Mouse (Mus musculus): Measurements from ENCODE around the gene Nacad.
"Not testable (repeated sequence)": the region's sequence is repeated elsewhere in the genome, so short reads cannot be mapped to it uniquely, and the experiment has no call there.

Nacad gene

DNA sequence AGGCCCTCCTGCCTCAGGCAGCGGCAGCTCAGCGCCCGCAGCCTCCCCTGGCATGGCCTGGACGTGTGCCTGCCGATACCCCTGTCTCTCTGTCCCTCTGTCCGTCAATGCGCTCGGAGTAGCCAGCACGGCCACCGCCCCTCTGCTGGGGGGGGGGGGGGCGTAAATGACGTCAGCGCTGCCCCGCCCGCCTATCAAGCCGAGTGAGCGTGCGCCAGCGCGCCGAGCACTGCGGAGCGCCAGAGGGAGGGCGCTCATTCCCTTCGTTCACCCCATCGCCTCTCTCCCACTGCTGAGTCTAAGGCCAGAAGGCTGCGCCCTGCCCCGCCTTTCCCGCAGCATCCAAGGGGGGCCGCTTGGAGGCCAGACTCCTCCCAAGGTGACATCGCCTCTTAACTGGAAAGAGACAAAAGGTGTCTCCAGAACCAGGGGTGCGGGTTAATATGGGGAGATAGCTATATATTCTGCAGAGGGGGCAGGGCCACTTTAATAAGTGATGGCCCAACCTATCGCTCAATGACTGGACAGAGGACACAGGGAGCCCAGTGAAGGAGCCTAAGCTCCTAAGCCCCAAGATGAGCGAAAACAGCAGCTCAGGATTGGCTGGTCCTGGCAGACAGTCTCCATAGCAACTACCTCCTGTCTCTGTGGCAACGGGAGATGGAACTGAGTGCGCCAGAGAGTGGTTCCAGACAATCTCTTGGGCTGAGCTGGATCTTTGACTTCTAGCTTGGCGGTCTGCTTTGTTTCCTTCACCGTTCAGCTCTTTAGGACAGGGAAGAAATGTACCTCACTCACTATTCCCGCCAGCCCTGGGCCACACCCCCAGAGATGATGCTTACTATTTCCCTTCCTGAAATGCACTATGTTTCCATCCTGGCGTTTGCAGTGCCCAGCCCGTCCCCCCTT lies at the start of gene Nacad:
Nacad (minus strand) TSS at position 563 of the 909 bp plus-strand sequence.
- no peak for DNase-seq (ENCODE audit: low read depth, low spot score)

DNA sequence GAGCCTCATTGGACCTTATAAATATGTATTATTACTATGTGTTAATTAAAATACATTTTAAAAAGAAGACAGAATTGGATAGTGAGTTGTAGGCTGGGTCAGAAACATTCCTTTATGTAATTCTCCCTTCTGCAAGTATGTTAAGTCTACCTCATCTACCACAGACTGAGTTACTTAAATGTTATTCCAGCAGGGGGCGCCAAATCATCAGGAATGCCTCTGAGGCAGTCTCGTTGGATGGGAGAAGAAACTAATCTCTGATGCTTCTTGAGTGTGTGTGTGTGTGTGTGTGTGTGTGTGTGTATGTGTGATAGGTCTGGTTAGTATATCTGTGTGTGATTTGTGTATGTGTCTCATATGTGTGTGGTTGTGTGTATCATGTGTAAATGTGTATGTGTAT lies 49.0 kb upstream of the Nacad start:
- DNase-seq (ENCODE audit: low read depth, low spot score) = peak; percentile 56

- DNase-seq (ENCODE audit: low read depth, low spot score) = not testable (repeated sequence)
These were observed 47.1 kb upstream of the Nacad start for GRCm38 (mm10) chr11:6652978-6653377.

DNA sequence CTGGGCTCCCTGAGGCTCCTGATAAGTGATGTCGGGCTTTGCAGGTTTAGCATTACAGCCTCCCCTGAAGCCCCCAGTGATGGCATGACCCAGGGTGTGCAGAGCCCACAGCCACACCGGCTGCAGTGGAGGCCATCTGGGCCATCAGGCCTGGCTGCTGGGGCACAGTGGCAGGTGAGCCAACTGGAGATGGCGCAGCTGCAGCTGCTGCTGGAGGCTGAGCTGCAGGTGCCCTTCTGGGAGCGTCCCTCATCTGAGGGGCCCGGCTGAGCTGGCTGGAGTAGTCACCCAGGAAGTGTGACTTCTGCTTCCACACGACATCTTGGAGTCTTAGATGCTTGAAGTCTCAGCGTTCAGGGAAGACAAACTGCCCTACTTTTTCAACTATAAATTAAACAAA lies 44.7 kb upstream of the Nacad start:
- DNase-seq (ENCODE audit: low read depth, low spot score) = no peak

- no peak for DNase-seq (ENCODE audit: low read depth, low spot score)
These were observed 42.2 kb upstream of the Nacad start for GRCm38 (mm10) chr11:6647831-6648724.

DNA sequence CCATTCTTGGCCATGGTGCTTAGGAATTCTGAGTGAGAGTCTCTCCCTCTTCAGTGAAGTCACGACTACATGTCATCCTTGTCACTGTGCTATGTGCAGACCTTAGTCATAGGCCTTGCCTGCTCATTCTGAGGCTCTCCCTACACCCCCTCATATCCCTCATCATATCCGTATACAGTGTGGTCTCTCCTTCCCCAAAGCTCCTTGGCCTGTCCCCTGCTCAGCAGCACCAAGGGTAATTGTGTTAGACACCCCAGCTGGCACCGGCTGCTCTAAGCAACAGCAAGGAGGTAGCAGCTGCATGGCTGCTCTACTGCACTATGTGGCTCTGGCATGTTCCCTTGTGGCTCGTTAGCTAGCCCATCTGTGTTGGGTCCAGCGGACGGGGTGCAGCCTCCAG lies 38.7 kb upstream of the Nacad start:
- DNase-seq (ENCODE audit: low read depth, low spot score) = no peak

GRCm38 (mm10) chr11:6639072-6639471 lies 33.2 kb upstream of the Nacad start:
- no peak for DNase-seq (ENCODE audit: low read depth, low spot score)

GRCm38 (mm10) chr11:6638537-6638936 lies 32.7 kb upstream of the Nacad start, which contains the start of gene Wap:
TSS of gene Wap (minus strand) at chr11:6638637.
- no peak for DNase-seq (ENCODE audit: low read depth, low spot score)

- no peak for DNase-seq (ENCODE audit: low read depth, low spot score)
These were observed 30.3 kb upstream of the Nacad start for GRCm38 (mm10) chr11:6636150-6636549.

DNA sequence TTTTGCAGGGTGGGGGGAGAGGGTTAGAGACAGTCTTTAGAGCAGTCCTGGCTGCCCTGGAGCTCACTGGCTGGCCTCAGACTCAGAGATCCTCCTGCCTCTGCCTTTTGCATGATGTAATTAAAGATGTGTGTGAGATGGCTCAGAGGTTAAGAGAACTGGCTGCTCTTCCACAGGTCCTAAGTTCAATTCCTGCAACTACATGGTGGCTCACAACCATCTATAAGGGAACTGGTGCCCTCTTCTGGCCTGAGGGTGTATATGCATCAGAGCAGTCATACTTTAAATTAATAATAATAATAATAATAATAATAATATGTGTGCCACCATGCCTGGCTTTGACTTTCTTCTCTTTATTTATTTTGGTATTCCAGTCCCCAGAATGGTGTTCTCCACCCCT lies 23.8 kb upstream of the Nacad start:
- no peak for DNase-seq (ENCODE audit: low read depth, low spot score)

DNA sequence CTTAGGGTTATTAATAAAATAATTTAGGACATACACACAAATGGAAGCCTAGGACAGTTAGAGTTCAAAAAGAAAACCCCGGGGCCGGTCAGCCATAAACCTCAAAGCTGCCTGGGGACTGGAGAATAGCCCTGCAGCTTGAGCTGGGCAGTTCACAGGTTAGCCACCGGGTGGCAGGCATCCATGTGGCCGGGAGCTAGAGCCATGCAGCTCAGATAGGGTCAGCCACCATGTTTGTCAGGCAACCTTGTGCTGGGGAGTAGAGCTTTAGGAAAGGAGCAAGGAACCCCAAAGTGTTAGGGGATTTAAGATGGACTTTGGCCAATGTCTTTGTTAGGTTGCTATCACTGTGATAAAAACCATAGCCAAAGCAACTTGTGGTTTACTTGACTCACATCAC lies 22.7 kb upstream of the Nacad start:
- DNase-seq (ENCODE audit: low read depth, low spot score) = peak; percentile 76

- no peak for DNase-seq (ENCODE audit: low read depth, low spot score)
These were observed 21.9 kb upstream of the Nacad start for GRCm38 (mm10) chr11:6627731-6628130.

DNA sequence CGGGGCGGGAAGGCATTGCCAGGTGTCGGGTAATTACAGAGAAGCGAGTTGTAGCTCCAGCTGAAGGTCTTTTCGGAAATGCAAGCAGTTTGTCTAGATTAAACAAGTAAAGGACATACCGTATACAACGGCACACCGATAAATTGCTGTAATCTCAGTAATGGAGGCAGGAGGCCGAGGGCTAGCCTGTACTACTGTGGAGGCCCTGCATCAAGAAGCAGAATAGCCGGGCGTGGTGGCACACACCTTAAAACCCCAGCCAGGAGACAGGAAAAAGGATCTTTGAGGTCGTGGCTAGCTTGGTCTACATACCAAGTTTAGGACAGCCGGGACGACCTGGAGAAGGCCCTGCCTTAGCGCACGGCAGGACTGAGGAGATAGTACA lies 20.5 kb upstream of the Nacad start:
- no peak for DNase-seq (ENCODE audit: low read depth, low spot score)

- peak; percentile 96 for DNase-seq (ENCODE audit: low read depth, low spot score)
These were observed 19.9 kb upstream of the Nacad start, which contains the start of gene Tbrg4 for GRCm38 (mm10) chr11:6625478-6626387. TSS of gene Tbrg4 (minus strand) at chr11:6626067.

DNA sequence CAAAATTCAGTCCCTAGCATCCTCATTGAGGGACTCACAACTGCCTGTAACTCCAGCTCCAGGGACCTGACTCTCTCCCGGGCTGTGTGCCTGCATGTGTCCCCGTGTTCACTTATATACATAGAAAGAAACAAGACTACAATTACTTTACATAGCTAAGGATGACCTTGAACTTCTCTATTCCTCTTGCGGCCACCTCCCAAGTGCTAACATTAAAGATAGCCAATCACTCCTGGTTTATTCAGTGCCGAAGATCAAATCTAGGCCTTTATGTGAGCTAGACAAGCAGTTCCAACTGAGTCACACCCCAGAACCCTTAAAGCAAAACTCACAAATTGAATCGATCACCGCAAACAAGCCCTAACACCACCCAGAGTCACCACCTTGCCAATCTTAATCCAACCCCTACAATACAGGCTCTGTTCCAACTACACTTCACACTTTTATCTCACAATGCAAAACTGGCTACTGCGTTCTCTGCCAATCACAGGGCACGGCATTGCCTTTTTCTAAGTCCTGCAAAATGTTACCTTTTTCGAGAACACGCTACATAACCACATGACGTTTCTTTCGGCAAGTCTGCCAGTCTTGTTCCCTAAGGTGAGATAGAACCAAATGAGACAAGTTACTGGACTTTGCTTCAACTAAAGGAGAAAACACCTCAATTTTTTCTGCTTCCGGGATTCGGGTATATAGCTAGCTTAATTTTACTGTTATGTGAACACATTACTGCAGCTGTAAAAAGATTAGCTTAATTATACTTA lies 18.9 kb upstream of the Nacad start:
- no peak for DNase-seq (ENCODE audit: low read depth, low spot score)

DNA sequence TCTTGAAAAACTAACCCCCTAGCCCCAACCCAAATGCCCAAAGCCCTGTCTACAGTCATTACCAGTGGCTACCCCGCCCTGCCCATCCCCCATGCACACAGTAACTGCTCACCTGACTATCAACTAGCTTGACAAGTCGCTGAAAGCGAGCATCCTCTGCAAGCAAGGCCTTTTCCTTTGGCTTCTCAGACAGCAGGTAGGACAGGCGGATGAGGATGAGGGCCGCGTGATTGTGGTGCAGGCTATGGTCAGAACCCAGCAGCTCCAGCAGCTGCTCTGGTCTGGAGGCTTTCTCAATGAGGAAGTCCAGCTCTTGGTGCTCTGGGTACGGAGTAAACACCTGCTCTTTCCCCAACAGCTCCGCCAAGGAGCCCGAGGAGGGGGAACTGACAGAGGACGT lies 17.9 kb upstream of the Nacad start:
- DNase-seq (ENCODE audit: low read depth, low spot score) = no peak

- no peak for DNase-seq (ENCODE audit: low read depth, low spot score)
These were observed 9.7 kb upstream of the Nacad start for GRCm38 (mm10) chr11:6615250-6616205.

GRCm38 (mm10) chr11:6605021-6605481 lies 802 bp downstream of the Nacad start:
- DNase-seq (ENCODE audit: low read depth, low spot score) = no peak

DNA sequence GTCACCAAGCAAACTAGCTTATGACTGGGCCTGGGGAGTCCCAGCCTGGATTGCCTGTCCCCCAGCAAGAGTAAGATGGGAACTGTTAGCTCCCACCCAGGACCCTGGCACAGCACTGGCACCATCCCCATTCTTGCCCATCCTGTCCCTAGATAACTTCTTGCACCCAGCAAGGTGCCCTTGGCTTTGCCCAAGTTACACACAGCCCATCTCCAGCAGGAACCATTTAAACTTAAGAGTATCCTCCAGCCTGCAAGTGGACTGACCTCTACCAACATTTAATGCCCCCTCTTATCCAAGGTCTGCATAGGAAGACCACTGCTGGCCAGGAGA lies 1.3 kb downstream of the Nacad start:
- no peak for DNase-seq (ENCODE audit: low read depth, low spot score)
